Mouse (Mus musculus) intestine, postnatal 0 days (tissue): ENCODE measurements around the gene Ogdh. TPM values are rescaled to one million over a fixed set of nuclear protein-coding genes. Genes with fewer than 3 reads are reported as not detected.

ENCODE experiments used
- ATAC-seq: fragments of 200-750 bp; cut with Nextera tagmentation; 2 replicates; pipeline ENCODE4 v1.8.0; 2017; ENCODE audit warnings: mild to moderate bottlenecking, moderate TSS enrichment, moderate library complexity
- H3K27ac ChIP-seq: fragments of 300-500 bp; sonication (generic); 2 replicates; pipeline ENCODE4 v1.5.1; 2014; ENCODE audit warnings: mild to moderate bottlenecking, low read depth, low read length, moderate library complexity
- H3K27me3 ChIP-seq: fragments of 300-500 bp; sonication (generic); replicated peaks from 2 replicates; pipeline ENCODE4 v1.6.1; 2014; ENCODE audit warnings: low read length, mixed read lengths; ENCODE audit not compliant: control insufficient read depth, insufficient read depth
- H3K36me3 ChIP-seq: fragments of 300-500 bp; sonication (generic); 2 replicates; pipeline ENCODE4 v1.6.1; 2014; ENCODE audit warnings: mild to moderate bottlenecking, moderate library complexity; ENCODE audit not compliant: control insufficient read depth, insufficient read depth
- H3K4me1 ChIP-seq: fragments of 300-500 bp; sonication (generic); replicated peaks from 2 replicates; pipeline ENCODE4 v1.6.1; 2014; ENCODE audit warnings: antibody characterized with exemption, low read length, mixed read lengths; ENCODE audit not compliant: control insufficient read depth, insufficient read depth
- H3K4me2 ChIP-seq: fragments of 300-500 bp; sonication (generic); replicated peaks from 2 replicates; pipeline ENCODE4 v1.6.1; 2014; ENCODE audit warnings: low read depth, mild to moderate bottlenecking, moderate library complexity
- H3K4me3 ChIP-seq: fragments of 300-500 bp; sonication (generic); 2 replicates; pipeline ENCODE4 v1.5.1; 2014; ENCODE audit warnings: low read depth, low read length
- H3K9ac ChIP-seq: fragments of 300-500 bp; sonication (generic); 2 replicates; pipeline ENCODE4 v1.6.1; 2014; ENCODE audit warnings: mild to moderate bottlenecking, low read depth, low read length
- H3K9me3 ChIP-seq: fragments of 300-500 bp; sonication (generic); 2 replicates; pipeline ENCODE4 v1.6.1; 2016; ENCODE audit warnings: mixed run types; ENCODE audit not compliant: control insufficient read depth
- CTCF ChIP-seq: sonication (generic); IDR thresholded peaks from 2 replicates; pipeline ENCODE4 v1.5.1; 2016; ENCODE audit warnings: low read depth, mild to moderate bottlenecking, control low read depth, antibody characterized with exemption, moderate library complexity
- WGBS: fragments of 180-500 bp; shearing (Covaris S2); extraction: QIAGEN DNeasy Blood & Tissue Kit; methylation state at CpG from one replicate; pipeline ENCODE4 v1.1.7; 2014; 5-methylcytosine and 5-hydroxymethylcytosine counted together
- polyA plus RNA-seq: library from polyadenylated mRNA; unstranded; fragments of >200 nt; fragmentation: Nextera tagmentation; extraction: Ambion mirVana; gene quantifications from 2 replicates; pipeline ENCODE4 v1.2.1, GENCODE M21; 2015

Ogdh gene
- polyA plus RNA-seq, 1 experiment from 2014 or later = 141 TPM

- Histone ChIP-seq H3K27ac (no peak overlapping the region), H3K4me2 (no peak overlapping the region), H3K9ac (no peak overlapping the region), H3K4me1 (no peaks in the 10 kb centered on the region), H3K9me3 (no peaks in the 10 kb centered on the region), H3K4me3 (no peak overlapping the region), H3K27me3 (no peaks in the 10 kb centered on the region), H3K36me3 (peaks cover 54% of the 10 kb centered on the region)
- WGBS = 85% methylated on average over 2 of the region's 2 CpGs
- no peak for ATAC-seq
- TF ChIP-seq CTCF = no peak
These were observed 30.7 kb downstream of the Ogdh start for GRCm38 (mm10) chr11:6322086-6322485.

GRCm38 (mm10) chr11:6323348-6323747, 31.9 kb downstream of the Ogdh start:
- no peak overlapping the region for H3K27ac ChIP-seq
- H3K4me3 ChIP-seq = no peak overlapping the region
- TF ChIP-seq CTCF = no peak
- WGBS = 87% methylated on average over 5 of the region's 5 CpGs
- no peaks in the 10 kb centered on the region for H3K9me3 ChIP-seq
- peaks cover 44% of the 10 kb centered on the region for H3K36me3 ChIP-seq
- no peak overlapping the region for H3K4me2 ChIP-seq
- no peak for ATAC-seq
- no peak overlapping the region for H3K9ac ChIP-seq
- no peaks in the 10 kb centered on the region for H3K27me3 ChIP-seq
- H3K4me1 ChIP-seq = no peaks in the 10 kb centered on the region

- no peak for TF ChIP-seq CTCF
- Histone ChIP-seq H3K9ac (no peak overlapping the region), H3K27ac (no peak overlapping the region), H3K4me2 (no peak overlapping the region), H3K27me3 (no peaks in the 10 kb centered on the region), H3K4me3 (no peak overlapping the region), H3K9me3 (no peaks in the 10 kb centered on the region), H3K4me1 (no peaks in the 10 kb centered on the region), H3K36me3 (peaks cover 43% of the 10 kb centered on the region)
- no peak for ATAC-seq
- 95% methylated on average over 7 of the region's 7 CpGs for WGBS
These were observed 39.8 kb downstream of the Ogdh start for GRCm38 (mm10) chr11:6331256-6331655.

DNA sequence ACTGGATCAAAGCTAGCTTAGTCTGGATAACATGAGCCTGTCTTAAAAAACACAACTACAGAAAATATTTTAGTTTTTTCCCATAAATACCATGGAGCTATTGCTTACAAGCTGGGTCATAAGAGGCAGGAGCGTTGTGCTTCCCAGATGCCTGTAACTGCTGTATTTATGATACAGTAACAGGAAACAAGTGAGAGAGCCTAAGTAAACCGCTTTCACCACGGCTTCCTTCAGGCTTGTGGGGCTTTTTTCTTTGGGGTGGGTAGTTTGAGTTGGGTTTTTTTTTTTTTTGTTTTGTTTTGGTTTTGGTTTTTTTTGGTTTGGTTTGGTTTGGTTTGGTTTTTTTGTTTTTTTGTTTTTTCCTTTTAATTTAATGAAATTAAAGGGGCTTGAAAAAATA, 41.2 kb downstream of the Ogdh start:
- no peak overlapping the region for H3K9ac ChIP-seq
- no peak for ATAC-seq
- H3K4me1 ChIP-seq = no peaks in the 10 kb centered on the region
- TF ChIP-seq CTCF = no peak
- H3K27me3 ChIP-seq = no peaks in the 10 kb centered on the region
- no peak overlapping the region for H3K4me2 ChIP-seq
- H3K9me3 ChIP-seq = no peaks in the 10 kb centered on the region
- no peak overlapping the region for H3K4me3 ChIP-seq
- 88% methylated on average over 3 of the region's 3 CpGs for WGBS
- H3K27ac ChIP-seq = no peak overlapping the region
- peaks cover 56% of the 10 kb centered on the region for H3K36me3 ChIP-seq

GRCm38 (mm10) chr11:6333403-6333802, 42.0 kb downstream of the Ogdh start:
- Histone ChIP-seq H3K27ac (no peak overlapping the region), H3K27me3 (no peaks in the 10 kb centered on the region), H3K36me3 (peaks cover 61% of the 10 kb centered on the region), H3K4me2 (no peak overlapping the region), H3K4me3 (no peak overlapping the region), H3K9ac (no peak overlapping the region), H3K4me1 (no peaks in the 10 kb centered on the region), H3K9me3 (no peaks in the 10 kb centered on the region)
- no peak for ATAC-seq
- WGBS = 87% methylated on average over 7 of the region's 7 CpGs
- TF ChIP-seq CTCF = no peak

GRCm38 (mm10) chr11:6335321-6335720, 43.9 kb downstream of the Ogdh start:
- H3K4me1 ChIP-seq = no peaks in the 10 kb centered on the region
- ATAC-seq = no peak
- no peak overlapping the region for H3K9ac ChIP-seq
- H3K27me3 ChIP-seq = no peaks in the 10 kb centered on the region
- H3K9me3 ChIP-seq = no peaks in the 10 kb centered on the region
- no peak overlapping the region for H3K4me3 ChIP-seq
- no peak overlapping the region for H3K4me2 ChIP-seq
- WGBS = 91% methylated on average over 7 of the region's 7 CpGs
- H3K27ac ChIP-seq = no peak overlapping the region
- TF ChIP-seq CTCF = no peak
- peaks cover 70% of the 10 kb centered on the region for H3K36me3 ChIP-seq

- ATAC-seq = no peak
These were observed 45.3 kb downstream of the Ogdh start for GRCm38 (mm10) chr11:6336689-6337088.

More at GRCm38 (mm10) chr11:6336689-6337088, 45.3 kb downstream of the Ogdh start:
- Histone ChIP-seq H3K9me3 (no peaks in the 10 kb centered on the region), H3K4me3 (no peak overlapping the region), H3K4me1 (no peaks in the 10 kb centered on the region), H3K27me3 (no peaks in the 10 kb centered on the region), H3K36me3 (peaks cover 72% of the 10 kb centered on the region), H3K9ac (no peak overlapping the region), H3K27ac (no peak overlapping the region), H3K4me2 (no peak overlapping the region)
- 84% methylated on average over 4 of the region's 4 CpGs for WGBS
- TF ChIP-seq CTCF = peak; percentile 37
